Mouse (Mus musculus) retina, postnatal 1 day (tissue): ENCODE results near the gene Lce3a.

ENCODE experiments used
- DNase-seq: peaks from one replicate; pipeline ENCODE4 v3.0.0-alpha.2; 2012

Gene Lce3a

DNA sequence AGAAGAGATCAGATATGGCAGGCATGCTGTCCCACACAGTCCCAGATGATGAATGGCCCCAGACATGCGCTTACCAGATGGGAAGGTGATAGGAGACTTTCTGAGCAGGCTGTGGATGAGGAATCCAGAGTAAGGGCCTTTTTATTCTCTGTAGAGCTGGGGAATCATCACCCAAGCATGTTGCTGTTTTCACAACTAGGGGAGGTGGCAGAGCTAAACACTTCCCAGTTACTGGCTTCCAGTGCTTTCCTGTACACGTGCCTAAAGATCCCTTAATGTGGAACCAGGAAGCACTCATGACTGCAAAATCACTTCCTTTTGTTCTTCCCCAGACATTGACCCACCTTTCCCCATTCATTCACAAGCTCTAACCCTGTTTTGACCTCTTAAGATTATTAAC, at the start of gene Lce3a:
Gene Lce3a (minus strand): TSS at position 101 of the 400 bp plus-strand sequence.
- no peak for DNase-seq

- no peak for DNase-seq
These were observed 40.7 kb upstream of the Lce3a start, which contains the start of gene Lce3e for GRCm38 (mm10) chr3:92966761-92967160. Lce3e (plus strand) TSS chr3:92967061.

- no peak for DNase-seq
These were observed 31.1 kb upstream of the Lce3a start, which contains the start of gene Lce3d for GRCm38 (mm10) chr3:92957090-92957489. Lce3d (plus strand) TSS chr3:92957390.

DNA sequence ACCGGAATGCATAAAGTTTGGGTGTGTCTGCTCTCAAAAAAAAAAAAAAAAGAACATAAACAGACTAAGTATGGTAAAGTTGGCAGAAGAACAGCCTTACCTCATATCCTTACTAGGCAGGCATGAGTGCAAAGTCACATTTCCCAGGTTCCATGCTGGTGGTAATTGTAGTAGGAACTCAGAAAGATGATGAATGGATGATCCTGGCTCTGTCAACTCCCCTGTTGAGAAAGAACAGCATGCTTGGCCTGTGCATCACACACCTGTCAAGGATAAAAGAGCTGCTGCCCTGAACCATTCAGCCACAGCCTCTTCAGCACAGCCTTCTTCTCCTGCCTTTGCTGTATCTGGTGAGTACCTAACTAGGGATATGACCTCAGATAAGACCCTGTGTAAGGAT, 18.2 kb upstream of the Lce3a start, which contains the start of gene Lce3c:
Gene Lce3c (plus strand): TSS at position 301 of the 400 bp plus-strand sequence.
- no peak for DNase-seq

- no peak for DNase-seq
These were observed 6.6 kb upstream of the Lce3a start, which contains the start of gene Lce3b for GRCm38 (mm10) chr3:92932679-92933078. Lce3b (plus strand) TSS chr3:92932979.

DNA sequence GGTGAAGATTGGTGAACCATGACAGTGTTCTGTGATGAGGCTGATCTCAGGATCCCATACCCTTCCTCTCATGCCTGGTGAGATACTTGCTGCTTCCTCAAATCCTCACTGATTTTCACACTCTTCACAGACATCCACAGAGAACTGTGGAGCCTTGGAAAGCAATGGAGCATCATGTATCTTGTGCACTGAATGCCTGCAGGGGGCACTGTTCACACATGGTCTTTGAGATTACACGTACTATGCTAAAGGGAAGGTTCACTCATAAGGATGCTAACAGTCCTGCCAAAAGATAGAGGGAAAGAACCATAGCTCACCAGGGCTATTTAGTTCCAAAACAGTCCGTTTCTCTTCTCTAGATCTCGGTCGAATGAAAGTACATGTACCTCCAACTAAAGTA, 5.7 kb downstream of the Lce3a start:
- DNase-seq: peak; percentile 19

DNA sequence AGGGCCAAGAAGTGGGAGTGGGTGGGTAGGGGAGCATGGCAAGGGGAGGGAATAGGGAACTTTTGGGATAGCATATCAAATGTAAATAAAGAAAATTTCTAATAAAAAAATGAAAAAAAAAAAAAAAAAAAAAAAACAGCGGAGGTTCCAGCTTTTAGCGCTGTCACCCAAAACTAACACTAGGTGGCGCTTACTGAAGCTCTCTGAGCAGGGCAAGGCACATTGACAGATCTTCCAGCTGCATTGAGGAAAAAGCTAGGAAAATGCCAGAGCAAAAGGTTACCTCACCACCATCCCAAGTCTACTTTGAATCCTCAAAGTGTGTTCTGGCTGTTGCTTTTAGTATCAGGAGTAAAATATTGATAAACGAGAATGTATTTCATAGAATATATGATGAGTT, 18.5 kb downstream of the Lce3a start:
- peak; percentile 49 for DNase-seq

GRCm38 (mm10) chr3:92905182-92905581, 20.8 kb downstream of the Lce3a start:
- no peak for DNase-seq

GRCm38 (mm10) chr3:92903640-92904039, 22.4 kb downstream of the Lce3a start:
- peak; percentile 50 for DNase-seq

- DNase-seq: peak; percentile 41
These were observed 23.0 kb downstream of the Lce3a start for GRCm38 (mm10) chr3:92902992-92903391.

- no peak for DNase-seq
These were observed 31.5 kb downstream of the Lce3a start for GRCm38 (mm10) chr3:92894489-92894888.

- DNase-seq: no peak
These were observed 32.0 kb downstream of the Lce3a start for GRCm38 (mm10) chr3:92894063-92894462.
